Mouse (Mus musculus): ENCODE results near the gene Trappc2l. TPM values are rescaled to one million over a fixed set of nuclear protein-coding genes. Genes with fewer than 3 reads are reported as not detected.

The Trappc2l gene
- total RNA-seq, 2 experiments from 2014 or later: 82.1 to 82.7 TPM

DNA sequence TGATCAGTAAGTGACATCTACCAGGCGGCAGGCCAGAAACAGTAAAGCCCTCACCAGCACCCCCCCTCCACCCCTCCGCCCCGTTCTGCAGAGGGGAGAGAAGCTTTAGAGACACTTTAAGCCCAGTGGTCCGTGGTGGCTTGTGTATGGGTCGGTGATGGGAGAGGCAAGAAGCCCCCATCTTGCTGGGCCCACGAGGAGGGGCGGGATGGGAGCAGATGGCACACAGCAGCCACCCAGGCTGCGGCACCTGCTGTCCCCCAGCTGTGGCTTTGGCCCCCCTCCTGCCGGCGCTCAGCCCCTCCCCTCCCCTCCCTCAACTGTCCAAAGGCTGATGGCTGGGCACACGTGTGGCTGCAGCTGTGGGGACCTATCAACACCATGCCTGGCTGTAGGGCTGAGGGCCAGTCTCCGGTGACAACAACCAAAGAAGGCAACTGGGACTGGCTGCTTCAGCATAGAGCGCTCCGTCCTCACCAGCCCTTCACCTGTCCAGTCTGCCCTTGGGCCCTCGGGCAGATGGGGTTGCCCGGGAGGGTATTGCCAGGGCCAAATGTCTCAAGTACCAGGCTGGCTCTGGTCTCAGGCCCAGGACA is 40.0 kb downstream of the Trappc2l start:
- DNase-seq (ENCODE audit: low spot score in 2 of 2): no peak

- DNase-seq (ENCODE audit: low spot score in 2 of 2): no peak
Measured at GRCm38 (mm10) chr8:122652643-122653042, 41.2 kb downstream of the Trappc2l start.

GRCm38 (mm10) chr8:122654768-122655167 is 43.3 kb downstream of the Trappc2l start:
- no peak for DNase-seq (ENCODE audit: low spot score in 2 of 2)

DNA sequence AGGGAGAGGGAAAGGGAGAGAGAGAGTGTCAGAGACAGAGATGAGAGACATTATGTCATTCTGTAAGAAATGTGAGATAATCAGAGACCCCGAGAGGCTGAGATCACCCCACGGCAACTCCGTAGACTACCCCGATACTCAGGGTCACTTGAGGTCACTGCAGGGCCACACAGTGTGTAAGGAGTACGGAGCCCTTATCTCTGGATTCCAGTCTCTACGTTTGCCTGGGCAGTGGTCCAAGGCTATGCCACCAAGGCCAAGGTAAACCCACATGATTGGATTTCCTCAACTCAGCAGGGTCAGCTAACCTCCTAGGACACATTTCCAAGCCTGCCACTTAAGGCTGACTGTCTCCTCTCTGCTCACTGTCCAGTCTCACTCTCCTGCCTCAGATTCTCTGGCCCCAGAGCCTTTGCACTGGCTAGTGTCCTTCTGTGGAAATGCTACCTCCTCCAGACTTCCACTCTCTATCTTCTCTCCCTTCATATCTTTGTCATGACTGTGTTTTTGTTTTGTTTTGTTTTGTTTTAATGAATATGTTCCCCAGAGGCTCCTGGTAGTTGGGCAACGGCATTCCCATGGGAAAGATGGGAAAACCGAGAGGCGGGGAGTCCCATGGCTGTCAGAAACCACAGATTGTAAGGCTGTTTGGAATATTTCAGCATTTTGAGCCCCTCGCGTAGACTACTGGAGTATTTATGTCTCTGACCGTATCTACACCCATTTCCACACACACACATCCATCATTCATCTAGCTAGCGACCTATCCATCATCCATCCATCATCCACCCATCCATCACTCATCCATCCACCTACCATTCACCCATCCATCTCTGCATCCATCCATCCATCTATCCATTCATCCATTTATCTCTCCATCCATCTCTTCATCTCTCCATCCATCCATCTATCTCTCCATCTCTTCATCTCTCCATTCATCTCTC is 44.9 kb downstream of the Trappc2l start:
- DNase-seq (ENCODE audit: low spot score in 2 of 2): no peak

- no peak for DNase-seq (ENCODE audit: low spot score in 2 of 2)
Measured at GRCm38 (mm10) chr8:122658149-122658806, 46.8 kb downstream of the Trappc2l start.

DNA sequence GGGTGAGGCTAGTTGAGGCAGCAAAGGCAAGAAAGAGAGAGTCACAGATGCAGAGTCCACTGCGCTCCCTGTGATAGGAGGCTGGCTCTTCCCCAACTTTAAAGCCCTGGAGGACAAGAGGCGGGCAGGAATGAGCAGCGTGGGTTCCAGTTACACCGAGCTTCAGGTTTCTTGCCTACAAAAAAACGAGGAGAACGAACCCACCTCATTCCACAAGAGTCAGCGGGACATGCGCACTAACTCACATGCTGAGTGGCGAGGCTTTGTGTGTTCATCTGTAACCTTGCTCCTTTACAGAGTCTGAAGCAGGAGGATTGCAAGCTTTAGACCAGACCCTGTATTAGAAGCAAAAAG is 47.3 kb downstream of the Trappc2l start:
- no peak for DNase-seq (ENCODE audit: low spot score in 2 of 2)

GRCm38 (mm10) chr8:122660022-122660421 is 48.6 kb downstream of the Trappc2l start:
- DNase-seq (ENCODE audit: low spot score in 2 of 2): peak in 1 of 2 experiments; percentile 57

- peak; percentile 74 to 83 for DNase-seq (ENCODE audit: low spot score in 2 of 2)
Measured at GRCm38 (mm10) chr8:122661138-122661537, 49.7 kb downstream of the Trappc2l start.

DNA sequence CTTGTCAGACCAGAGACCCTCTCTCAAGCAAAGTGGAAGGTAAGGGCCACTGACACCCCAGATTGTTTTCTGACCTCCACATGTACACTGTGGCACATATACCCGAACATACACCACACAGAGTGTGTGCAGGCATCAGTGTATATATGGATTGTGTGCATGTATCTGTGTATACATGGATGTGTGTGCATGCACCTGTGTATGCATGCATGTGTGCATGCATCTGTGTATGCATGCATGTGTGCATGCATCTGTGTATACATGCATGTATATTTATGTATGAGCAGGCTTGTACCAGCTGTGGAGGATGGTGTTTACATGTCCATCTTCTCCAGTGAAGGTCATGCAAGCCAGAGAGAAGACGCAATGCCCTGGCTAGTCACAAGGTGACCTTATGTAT is 50.5 kb downstream of the Trappc2l start:
- no peak for DNase-seq (ENCODE audit: low spot score in 2 of 2)

GRCm38 (mm10) chr8:122663106-122663505 is 51.7 kb downstream of the Trappc2l start:
- no peak for DNase-seq (ENCODE audit: low spot score in 2 of 2)

- no peak for DNase-seq (ENCODE audit: low spot score in 2 of 2)
Measured at GRCm38 (mm10) chr8:122663670-122664069, 52.2 kb downstream of the Trappc2l start.

GRCm38 (mm10) chr8:122665221-122665620 is 53.8 kb downstream of the Trappc2l start:
- DNase-seq (ENCODE audit: low spot score in 2 of 2): no peak

DNA sequence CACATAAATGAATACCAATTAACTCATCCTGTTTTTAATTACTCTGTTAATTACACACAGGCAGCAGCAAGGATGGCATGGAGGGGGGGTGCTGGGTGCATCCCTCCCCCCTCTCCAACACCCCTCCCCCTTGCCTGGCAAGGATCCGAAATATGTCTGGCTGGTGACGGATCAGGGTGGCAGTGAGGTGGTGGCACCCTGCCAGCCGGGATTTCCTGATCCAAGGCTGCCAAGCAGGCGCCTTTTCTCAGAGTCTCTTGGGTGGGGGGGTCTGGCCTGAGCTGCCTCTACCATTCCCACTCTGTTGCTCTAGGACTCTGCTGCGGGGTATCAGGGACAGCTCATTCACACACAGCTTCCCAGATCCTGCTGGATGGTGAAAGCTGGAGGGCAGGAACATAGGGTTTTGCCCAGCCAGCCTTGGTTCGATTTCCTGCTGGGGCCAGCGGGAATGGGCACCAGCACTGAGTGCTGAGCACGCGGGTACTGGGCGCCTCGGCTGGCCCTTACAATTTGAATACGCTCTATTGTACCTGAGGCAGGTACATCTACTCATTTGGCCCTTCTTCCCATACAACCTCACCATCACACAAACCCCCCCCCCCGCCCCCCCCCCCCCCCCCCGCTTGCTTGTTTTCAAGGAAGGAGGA is 54.4 kb downstream of the Trappc2l start:
- no peak for DNase-seq (ENCODE audit: low spot score in 2 of 2)

Small RNA genes lying within 50 kb of the gene (microRNA-seq; reads per million reads assigned to microRNA genes)
- 0 reads per million in 2 experiments for gene Mir6396

Other genes with a start within 250 kb of the Trappc2l start
- gene Zc3h18, start 235.0 kb upstream of the Trappc2l start, total RNA-seq (2021): 10 to 100 TPM; 38.8 to 39.5 TPM
- not detected for gene Il17c, start 189.6 kb upstream of the Trappc2l start, total RNA-seq (2021)
- gene Cyba, start 178.7 kb upstream of the Trappc2l start, total RNA-seq (2021): 10 to 100 TPM; 10.8 to 11.3 TPM
- 10 to 100 TPM; 18.5 to 22.1 TPM for gene Mvd, start 168.2 kb upstream of the Trappc2l start, total RNA-seq (2021)
- not detected for gene Snai3, start 150.9 kb upstream of the Trappc2l start, total RNA-seq (2021)
- gene Rnf166, start 135.6 kb upstream of the Trappc2l start, total RNA-seq (2021): 10 to 100 TPM; 40.3 to 45.5 TPM
- gene Ctu2, start 135.5 kb upstream of the Trappc2l start, total RNA-seq (2021): 10 to 100 TPM; 21.1 to 22.3 TPM
- gene Piezo1, start 60.3 kb upstream of the Trappc2l start, total RNA-seq (2021): 1 to 10 TPM; 3.2 to 3.5 TPM
- 1 to 10 TPM; 1.2 to 1.8 TPM for gene Cdt1, start 43.6 kb upstream of the Trappc2l start, total RNA-seq (2021)
- gene Aprt, start 34.7 kb upstream of the Trappc2l start, total RNA-seq (2021): 10 to 100 TPM; 58.1 to 61.6 TPM
- 10 to 100 TPM; 10.2 to 10.9 TPM for gene Galns, start 177 bp upstream of the Trappc2l start, total RNA-seq (2021)
- not detected for gene Pabpn1l, start 11.1 kb downstream of the Trappc2l start, total RNA-seq (2021)
- 10 to 100 TPM; 46.3 to 52.5 TPM for gene Cbfa2t3, start 87.5 kb downstream of the Trappc2l start, total RNA-seq (2021)
- 10 to 100 TPM; 17.7 to 21.0 TPM for gene Acsf3, start 163.8 kb downstream of the Trappc2l start, total RNA-seq (2021)
- gene Cdh15, start 236.3 kb downstream of the Trappc2l start, total RNA-seq (2021): 1 to 10 TPM in 1 of 2 experiments, under 1 TPM in 1; 0.86 to 1.3 TPM

Measured in layer of hippocampus, adult 18-20 months (tissue).